Mouse (Mus musculus): Measurements from ENCODE around the gene Ubl4b. TPM values are rescaled to one million over a fixed set of nuclear protein-coding genes. Genes with fewer than 3 reads are reported as not detected.

The Ubl4b gene
- polyA plus RNA-seq, 1 experiment from 2014 or later = 0.14 TPM

DNA sequence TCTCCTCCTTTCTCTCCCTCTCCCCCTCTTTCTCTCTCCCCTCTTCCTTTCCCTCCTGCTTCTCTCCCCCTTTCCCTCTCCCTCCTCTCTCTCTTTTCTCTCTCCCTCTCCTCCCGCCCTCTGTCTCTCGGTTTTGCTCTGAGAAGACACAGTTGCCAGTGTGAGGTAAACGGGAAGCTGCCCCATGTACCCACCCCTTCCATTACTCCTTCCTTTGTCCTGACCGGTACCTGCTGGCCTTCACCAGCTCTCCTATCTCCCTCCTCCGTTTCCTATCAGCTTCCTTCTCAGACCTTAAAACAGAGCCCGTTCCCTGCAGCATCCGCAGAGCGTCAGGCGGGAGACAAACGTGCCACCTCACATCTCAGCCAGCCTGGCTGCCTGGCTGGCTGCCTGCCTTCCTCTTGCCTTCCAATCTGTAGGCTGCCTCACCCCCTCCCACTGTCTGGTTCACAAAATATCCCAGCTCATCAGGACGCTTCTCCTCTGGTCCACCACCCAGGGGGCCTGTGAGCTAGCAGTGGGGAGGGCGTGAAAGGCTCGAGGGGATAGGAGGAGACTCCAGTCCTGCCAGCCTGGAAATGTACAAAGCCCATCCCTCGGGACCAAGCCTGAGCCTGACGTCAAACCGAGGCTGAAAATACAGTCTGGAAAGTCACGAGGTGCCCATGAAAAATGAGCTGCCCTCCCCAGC lies 17.9 kb downstream of the Ubl4b start:
- H3K4me3 ChIP-seq = peak overlapping the region; percentile 33
- H3K4me2 ChIP-seq (replicated peaks) = peak overlapping the region; percentile 62
- H3K4me1 ChIP-seq = peaks cover 21% of the 10 kb centered on the region
- H3K36me3 ChIP-seq = no peaks in the 10 kb centered on the region
- no peak overlapping the region for H3K27ac ChIP-seq
- 6% methylated on average over 17 of the region's 17 CpGs for WGBS
- peaks cover 26% of the 10 kb centered on the region for H3K27me3 ChIP-seq
- H3K9me3 ChIP-seq = no peaks in the 10 kb centered on the region
- H3K9ac ChIP-seq = peak overlapping the region; percentile 56
- peak; percentile 30; the same call in 1 of the 2 replicates for ATAC-seq (ENCODE audit: low FRiP score, low read depth)

DNA sequence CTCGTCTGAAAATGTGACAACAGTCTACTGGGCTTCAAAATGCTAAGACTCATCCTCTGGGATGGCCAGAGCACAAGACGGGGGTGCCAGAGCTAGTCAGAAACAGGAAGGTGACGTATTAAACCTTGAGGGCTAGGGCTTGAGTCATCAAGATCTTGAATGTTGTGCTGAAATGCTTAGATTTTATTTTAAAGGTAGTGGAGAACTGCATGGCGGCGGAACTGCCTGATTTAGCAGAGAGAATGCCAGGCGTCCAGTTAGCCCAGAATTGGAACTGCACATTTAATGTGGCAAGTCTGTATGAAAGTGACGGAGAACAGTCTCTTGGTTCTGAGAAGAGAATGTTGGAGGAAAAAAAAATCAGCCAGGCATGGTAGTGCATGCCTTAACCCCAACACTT lies 19.9 kb downstream of the Ubl4b start:
- ATAC-seq (ENCODE audit: low FRiP score, low read depth) = no peak
- Histone ChIP-seq H3K4me2 (replicated peaks) (no peak overlapping the region), H3K36me3 (no peaks in the 10 kb centered on the region), H3K27me3 (peaks cover 24% of the 10 kb centered on the region), H3K4me3 (no peak overlapping the region), H3K4me1 (peaks cover 18% of the 10 kb centered on the region), H3K27ac (no peak overlapping the region), H3K9ac (no peak overlapping the region), H3K9me3 (no peaks in the 10 kb centered on the region)
- WGBS = 84% methylated on average over 7 of the region's 7 CpGs

DNA sequence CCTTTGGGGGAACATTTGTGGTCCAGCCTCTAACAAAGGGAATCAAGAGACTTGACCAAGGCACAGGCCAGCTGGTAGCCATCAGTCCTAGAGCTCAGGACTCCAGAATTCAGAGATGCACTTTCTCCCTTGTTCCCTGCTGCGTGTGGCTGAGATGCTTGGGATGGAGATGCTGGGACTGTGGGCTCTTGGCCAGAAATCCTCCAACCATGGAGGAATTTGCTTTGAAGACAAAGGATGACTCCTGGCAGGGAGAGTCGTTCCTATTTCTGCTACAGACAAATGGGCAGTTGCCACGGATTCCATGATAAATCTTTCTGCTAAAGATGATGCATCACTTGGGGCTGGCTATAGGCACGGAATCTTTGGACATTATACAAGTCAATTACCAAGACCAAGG lies 21.3 kb downstream of the Ubl4b start:
- peaks cover 22% of the 10 kb centered on the region for H3K4me1 ChIP-seq
- H3K9me3 ChIP-seq = no peaks in the 10 kb centered on the region
- WGBS = 65% methylated on average over 4 of the region's 4 CpGs
- H3K9ac ChIP-seq = no peak overlapping the region
- peaks cover 16% of the 10 kb centered on the region for H3K27me3 ChIP-seq
- no peak overlapping the region for H3K4me3 ChIP-seq
- ATAC-seq (ENCODE audit: low FRiP score, low read depth) = no peak
- no peak overlapping the region for H3K27ac ChIP-seq
- no peaks in the 10 kb centered on the region for H3K36me3 ChIP-seq
- H3K4me2 ChIP-seq (replicated peaks) = no peak overlapping the region

DNA sequence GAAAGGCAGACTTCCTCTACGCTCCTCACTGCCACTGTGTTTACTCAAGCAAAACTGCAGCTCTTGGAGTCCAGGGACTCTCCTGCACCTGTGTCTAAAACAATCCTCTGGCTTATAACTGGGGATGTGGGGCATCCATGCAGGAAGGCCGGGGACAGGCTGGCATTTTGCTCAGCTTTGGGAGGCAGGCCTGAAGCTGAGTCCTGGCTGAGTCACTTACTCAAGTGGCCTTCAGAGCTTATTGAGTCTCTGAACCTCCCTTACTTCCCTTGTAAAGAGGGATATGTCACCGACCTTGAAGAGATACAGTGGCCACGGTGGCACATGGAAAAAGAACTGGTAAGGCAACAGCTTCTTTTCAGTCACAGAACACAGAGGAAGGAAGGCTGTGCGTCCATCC lies 24.3 kb downstream of the Ubl4b start:
- H3K4me2 ChIP-seq (replicated peaks) = no peak overlapping the region
- H3K9ac ChIP-seq = no peak overlapping the region
- H3K9me3 ChIP-seq = no peaks in the 10 kb centered on the region
- H3K4me1 ChIP-seq = peaks cover 12% of the 10 kb centered on the region
- no peaks in the 10 kb centered on the region for H3K36me3 ChIP-seq
- ATAC-seq (ENCODE audit: low FRiP score, low read depth) = no peak
- H3K27me3 ChIP-seq = 0 out of 2 replicates have a peak, but pooled peaks cover 1% of the 10 kb centered on the region
- H3K4me3 ChIP-seq = no peak overlapping the region
- WGBS = 87% methylated on average over 5 of the region's 5 CpGs
- H3K27ac ChIP-seq = no peak overlapping the region

DNA sequence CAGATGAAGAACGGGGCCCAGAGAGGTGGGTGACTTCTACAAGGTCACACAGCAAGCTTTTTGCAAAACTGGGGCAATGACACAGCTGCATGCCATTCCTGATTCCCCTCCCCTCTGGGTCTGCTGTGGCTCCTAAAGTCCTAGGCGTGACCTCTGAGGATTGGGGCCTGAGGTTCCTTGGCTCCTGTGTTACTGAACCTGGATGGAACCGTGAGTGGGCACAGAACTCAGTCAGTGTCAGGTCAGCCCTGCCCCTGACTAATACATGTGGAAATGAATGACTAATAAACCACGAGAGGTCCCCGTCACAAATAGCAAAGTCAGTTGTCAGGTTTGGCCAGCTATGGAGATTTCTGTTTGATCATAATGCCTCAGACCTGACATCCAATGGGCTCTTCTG lies 25.7 kb downstream of the Ubl4b start:
- no peaks in the 10 kb centered on the region for H3K36me3 ChIP-seq
- no peaks in the 10 kb centered on the region for H3K9me3 ChIP-seq
- H3K27ac ChIP-seq = no peak overlapping the region
- H3K9ac ChIP-seq = no peak overlapping the region
- H3K4me3 ChIP-seq = no peak overlapping the region
- ATAC-seq (ENCODE audit: low FRiP score, low read depth) = no peak
- no peaks in the 10 kb centered on the region for H3K27me3 ChIP-seq
- H3K4me1 ChIP-seq = peaks cover 12% of the 10 kb centered on the region
- no peak overlapping the region for H3K4me2 ChIP-seq (replicated peaks)
- 82% methylated on average over 5 of the region's 5 CpGs for WGBS

DNA sequence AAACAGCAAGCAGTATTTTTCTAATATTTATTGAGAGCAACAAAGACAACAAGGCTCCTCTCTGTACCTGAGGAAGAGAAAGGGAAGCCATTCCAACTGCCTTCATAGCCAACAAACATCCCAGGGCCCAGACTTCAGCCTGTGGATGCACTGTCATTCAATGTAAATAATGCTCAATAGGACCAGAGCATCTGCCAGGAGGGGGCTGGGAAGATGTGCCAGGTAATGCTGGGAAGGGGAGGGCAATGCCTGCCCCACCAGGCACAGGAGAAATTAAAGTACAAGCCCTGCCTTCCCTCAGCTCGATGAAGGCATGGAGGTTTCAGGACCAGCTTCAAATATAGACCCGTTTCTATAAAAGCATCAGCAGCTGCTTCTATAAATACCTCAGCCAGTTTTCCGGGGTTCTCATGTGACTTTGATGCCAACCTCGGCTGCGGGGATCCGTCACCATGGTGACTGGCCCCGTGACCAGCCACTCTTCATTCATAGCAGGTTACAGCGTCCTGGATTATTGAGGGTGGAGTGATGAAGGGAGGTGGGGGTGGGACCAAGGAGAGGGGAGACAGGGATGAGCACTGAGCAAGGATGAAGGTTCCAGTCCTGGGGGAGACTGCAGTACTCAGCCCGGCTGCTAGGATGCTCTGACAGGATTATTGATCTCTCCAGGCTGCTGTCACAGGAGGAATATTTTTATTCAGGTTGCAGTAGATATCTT lies 26.3 kb downstream of the Ubl4b start:
- ATAC-seq (ENCODE audit: low FRiP score, low read depth) = peak; percentile 66
- H3K4me3 ChIP-seq = no peak overlapping the region
- H3K4me1 ChIP-seq = peaks cover 12% of the 10 kb centered on the region
- no peaks in the 10 kb centered on the region for H3K27me3 ChIP-seq
- H3K27ac ChIP-seq = no peak overlapping the region; the same call in 1 of the 2 replicates
- no peak overlapping the region for H3K9ac ChIP-seq
- peak overlapping the region; percentile 38 for H3K4me2 ChIP-seq (replicated peaks)
- H3K36me3 ChIP-seq = no peaks in the 10 kb centered on the region
- WGBS = 19% methylated on average over 9 of the region's 9 CpGs
- H3K9me3 ChIP-seq = no peaks in the 10 kb centered on the region

DNA sequence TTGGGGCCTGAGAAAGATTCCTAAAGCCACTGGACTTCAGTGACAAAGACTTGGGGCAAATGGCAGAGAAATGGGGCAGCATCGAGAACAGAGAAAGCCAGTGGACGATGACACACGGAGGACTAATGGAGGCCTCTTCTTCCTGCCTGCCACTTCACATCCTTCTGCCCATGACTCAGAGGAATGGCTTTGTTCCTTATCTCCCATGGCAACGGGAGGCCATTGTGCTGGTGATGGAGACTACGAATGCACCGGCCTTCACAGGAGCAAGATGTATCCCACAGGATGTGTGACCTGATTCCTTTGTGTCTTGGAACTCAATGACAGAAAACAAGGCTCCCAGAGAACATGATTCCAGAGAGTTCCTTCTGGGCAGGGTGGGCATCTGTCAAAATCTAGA lies 30.3 kb downstream of the Ubl4b start:
- Histone ChIP-seq H3K9ac (no peak overlapping the region), H3K4me3 (no peak overlapping the region), H3K9me3 (no peaks in the 10 kb centered on the region), H3K27ac (no peak overlapping the region), H3K36me3 (no peaks in the 10 kb centered on the region), H3K27me3 (peaks cover 10% of the 10 kb centered on the region), H3K4me2 (replicated peaks) (no peak overlapping the region), H3K4me1 (peaks cover 12% of the 10 kb centered on the region)
- 88% methylated on average over 6 of the region's 6 CpGs for WGBS
- ATAC-seq (ENCODE audit: low FRiP score, low read depth) = no peak

DNA sequence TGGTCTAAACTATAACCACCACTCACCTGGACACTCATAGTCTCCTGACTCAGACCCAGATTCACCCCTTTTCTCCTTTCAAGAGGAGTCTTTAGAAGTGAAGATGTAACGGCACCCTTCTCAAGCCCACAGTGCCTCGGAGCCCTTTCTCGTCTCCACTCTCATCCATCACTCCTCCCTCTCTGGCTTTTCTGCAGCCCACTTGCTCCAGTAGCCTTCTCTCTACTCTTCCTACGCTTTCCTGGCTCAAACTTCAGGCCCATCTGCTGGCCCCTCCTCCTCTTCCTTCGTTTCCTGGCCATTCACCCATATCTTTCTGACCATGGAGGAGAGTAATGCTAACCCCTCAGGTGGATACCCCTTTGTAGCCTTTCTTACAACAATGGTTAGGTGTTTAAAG lies 33.9 kb downstream of the Ubl4b start:
- no peak overlapping the region for H3K4me3 ChIP-seq
- H3K36me3 ChIP-seq = no peaks in the 10 kb centered on the region
- H3K9ac ChIP-seq = no peak overlapping the region
- no peaks in the 10 kb centered on the region for H3K9me3 ChIP-seq
- H3K27me3 ChIP-seq = peaks cover 41% of the 10 kb centered on the region
- 76% methylated on average over 5 of the region's 5 CpGs for WGBS
- no peak overlapping the region for H3K27ac ChIP-seq
- peaks cover 13% of the 10 kb centered on the region for H3K4me1 ChIP-seq
- no peak overlapping the region for H3K4me2 ChIP-seq (replicated peaks)
- ATAC-seq (ENCODE audit: low FRiP score, low read depth) = no peak

DNA sequence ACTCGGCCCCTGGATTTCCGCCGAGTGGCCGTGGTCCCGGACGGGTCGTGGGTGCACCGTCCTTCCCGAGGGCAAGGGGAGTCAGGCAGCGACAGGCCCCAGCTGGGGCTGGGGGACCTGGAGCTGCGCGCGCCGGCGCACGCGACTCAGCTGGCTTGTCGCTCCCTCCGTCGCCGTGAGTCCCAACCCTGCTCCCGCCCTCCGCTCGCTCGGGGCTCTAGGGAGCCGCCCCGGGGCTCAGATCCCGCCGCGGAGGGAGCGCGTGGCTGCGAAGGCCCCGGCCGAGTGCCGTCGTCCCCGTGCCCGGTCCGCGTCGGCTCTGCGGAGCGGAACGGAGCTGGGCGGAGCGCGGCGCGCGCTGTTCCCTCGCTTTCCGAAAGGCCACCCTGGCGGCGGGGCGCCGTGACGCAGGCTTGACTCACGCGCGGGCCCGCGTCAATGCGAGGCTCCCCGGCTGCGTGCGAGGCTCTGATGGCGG lies 37.2 kb downstream of the Ubl4b start, which contains the start of gene Slc6a17:
Slc6a17 (minus strand) TSS at position 388 of the 478 bp plus-strand sequence.
- ATAC-seq (ENCODE audit: low FRiP score, low read depth) = peak; percentile 84
- H3K4me3 ChIP-seq = peak within 1 kb of the TSS; percentile 65
- H3K9me3 ChIP-seq = no peaks in the 10 kb centered on the region
- peak within 1 kb of the TSS; percentile 74 for H3K9ac ChIP-seq
- H3K36me3 ChIP-seq = no peaks in the 10 kb centered on the region
- 0 out of 2 replicates have a peak within 1 kb of the TSS, but pooled peaks have one; percentile 33 for H3K27ac ChIP-seq
- H3K4me2 ChIP-seq (replicated peaks) = peak within 1 kb of the TSS; percentile 98
- peaks cover 13% of the 10 kb centered on the region for H3K4me1 ChIP-seq
- under 1% methylated on average over 55 of the region's 68 CpGs for WGBS
- peaks cover 52% of the 10 kb centered on the region for H3K27me3 ChIP-seq

DNA sequence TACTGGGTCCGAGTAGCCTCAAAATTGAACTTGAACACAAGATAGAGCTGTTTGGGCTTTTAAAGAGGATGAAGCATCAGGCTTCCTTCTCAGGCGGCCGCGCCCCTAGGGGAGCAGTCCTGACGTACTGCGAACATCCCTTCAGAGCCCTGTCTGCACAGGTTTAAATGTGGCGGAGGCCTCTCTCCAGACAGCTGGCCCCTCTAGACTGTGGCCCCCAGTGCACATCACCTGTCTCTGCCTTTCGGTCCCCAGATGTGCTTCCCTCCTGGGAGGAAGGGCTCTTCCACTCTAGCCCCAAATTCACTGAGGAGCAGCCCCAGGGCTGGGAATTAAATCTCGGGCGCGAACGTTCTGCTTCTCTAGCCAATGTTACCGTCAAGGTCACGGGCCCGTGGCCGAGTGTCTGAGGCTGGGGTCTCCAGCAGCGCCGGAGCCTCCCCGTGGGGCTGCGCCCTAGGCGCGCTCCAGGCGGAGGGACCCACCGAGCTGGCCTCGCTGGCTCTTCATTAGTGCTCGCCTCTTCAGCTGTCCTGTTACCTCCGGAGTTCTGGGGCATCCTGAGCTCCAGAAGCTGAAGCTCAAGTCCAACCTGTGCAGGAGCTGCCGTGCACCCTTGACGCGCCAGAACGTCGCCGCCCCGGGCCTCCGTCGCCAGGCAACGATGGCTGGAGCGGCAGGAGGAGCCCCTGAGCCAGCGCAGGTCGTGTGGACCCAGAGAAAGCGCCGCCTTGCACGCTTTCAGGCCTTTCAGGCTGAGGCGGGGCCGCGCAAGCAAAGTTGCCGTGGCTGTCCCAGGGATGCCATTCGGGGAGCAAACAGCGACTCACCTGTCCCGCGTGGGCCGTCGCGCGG lies 37.9 kb downstream of the Ubl4b start:
- H3K27me3 ChIP-seq = peaks cover 52% of the 10 kb centered on the region
- 0 out of 2 replicates have a peak overlapping the region, but pooled peaks have one; percentile 33 for H3K27ac ChIP-seq
- H3K4me2 ChIP-seq (replicated peaks) = peak overlapping the region; percentile 98
- peaks cover 13% of the 10 kb centered on the region for H3K4me1 ChIP-seq
- H3K9me3 ChIP-seq = no peaks in the 10 kb centered on the region
- ATAC-seq (ENCODE audit: low FRiP score, low read depth) = peak; percentile 86
- H3K4me3 ChIP-seq = peak overlapping the region; percentile 65
- H3K36me3 ChIP-seq = no peaks in the 10 kb centered on the region
- 5% methylated on average over 55 of the region's 55 CpGs for WGBS
- H3K9ac ChIP-seq = peak overlapping the region; percentile 74

DNA sequence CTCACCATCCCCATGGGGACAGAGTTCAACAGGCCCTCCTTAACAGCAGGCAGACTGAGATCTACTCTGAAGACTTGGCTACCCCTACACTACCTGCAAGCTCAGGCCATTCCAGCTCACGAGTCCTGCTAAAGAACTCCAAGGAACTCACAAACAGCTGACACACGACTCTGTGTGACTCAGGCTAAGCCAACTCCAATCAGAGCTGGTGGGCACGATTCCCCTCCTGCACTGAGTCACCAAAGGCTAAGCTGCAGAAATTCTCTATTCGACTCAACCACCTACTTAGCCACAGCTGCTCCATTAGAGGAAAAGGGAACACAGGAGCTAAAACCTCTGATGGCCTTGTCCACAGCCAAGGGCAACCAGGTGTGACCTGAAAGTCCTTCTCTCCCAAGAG lies 38.9 kb downstream of the Ubl4b start:
- no peak overlapping the region for H3K27ac ChIP-seq
- no peak overlapping the region for H3K4me2 ChIP-seq (replicated peaks)
- 81% methylated on average over 4 of the region's 4 CpGs for WGBS
- H3K27me3 ChIP-seq = peaks cover 52% of the 10 kb centered on the region
- peaks cover 13% of the 10 kb centered on the region for H3K4me1 ChIP-seq
- no peak overlapping the region for H3K9ac ChIP-seq
- no peak for ATAC-seq (ENCODE audit: low FRiP score, low read depth)
- H3K4me3 ChIP-seq = no peak overlapping the region
- no peaks in the 10 kb centered on the region for H3K36me3 ChIP-seq
- H3K9me3 ChIP-seq = no peaks in the 10 kb centered on the region

DNA sequence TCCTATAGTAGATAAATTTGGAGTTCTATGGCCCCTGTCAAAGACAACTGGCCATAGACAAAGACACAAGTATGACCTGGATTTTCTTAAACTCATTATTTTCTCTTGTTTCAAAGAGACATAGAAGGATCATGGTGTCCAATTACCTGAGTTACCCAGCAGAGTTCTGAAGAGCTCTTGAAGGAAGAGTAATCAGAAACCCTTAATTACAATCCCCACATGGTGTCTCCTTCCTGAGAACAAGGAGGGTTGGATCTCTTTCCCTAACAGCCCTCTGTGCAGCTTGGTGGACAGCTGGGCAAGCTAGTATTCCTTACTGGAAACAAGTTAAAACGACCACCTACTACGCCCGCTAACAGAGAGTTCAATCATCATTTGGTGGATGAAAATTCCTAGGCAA lies 43.5 kb downstream of the Ubl4b start:
- Histone ChIP-seq H3K4me2 (replicated peaks) (no peak overlapping the region), H3K36me3 (no peaks in the 10 kb centered on the region), H3K27me3 (peaks cover 16% of the 10 kb centered on the region), H3K9ac (no peak overlapping the region), H3K9me3 (no peaks in the 10 kb centered on the region), H3K27ac (no peak overlapping the region), H3K4me1 (peaks cover 12% of the 10 kb centered on the region), H3K4me3 (no peak overlapping the region)
- ATAC-seq (ENCODE audit: low FRiP score, low read depth) = no peak
- 62% methylated on average over 3 of the region's 3 CpGs for WGBS

Data from limb, embryonic 13.5 days (tissue).